Mouse (Mus musculus): ENCODE measurements around the gene Pebp1. TPM values are rescaled to one million over a fixed set of nuclear protein-coding genes. Genes with fewer than 3 reads are reported as not detected.

Pebp1 gene
- 120 and 129 TPM in 2 replicates for polyA plus RNA-seq (2015; fragmentation: Nextera tagmentation; extraction: Ambion mirVana)

GRCm38 (mm10) chr5:117286831-117287822 lies at the start of gene Pebp1:
TSS of gene Pebp1 (minus strand) at chr5:117287625.
- Histone ChIP-seq H3K27ac (ENCODE audit: low read depth) (0 out of 2 replicates have a peak within 1 kb of the TSS, but pooled peaks have one; percentile 44), H3K36me3 (replicated peaks; ENCODE audit: insufficient read depth, low read length) (0 out of 2 replicates have a peak, but pooled peaks cover 3% of the 10 kb centered on the region), H3K9me3 (ENCODE audit: low read length) (no peaks in the 10 kb centered on the region; the same call in 1 of the 2 replicates), H3K27me3 (ENCODE audit: insufficient read depth, low read length) (no peaks in the 10 kb centered on the region), H3K4me1 (ENCODE audit: insufficient read depth) (peaks cover 15% of the 10 kb centered on the region), H3K9ac (replicated peaks) (peak within 1 kb of the TSS; percentile 72), H3K4me3 (ENCODE audit: low read depth, low read length) (peak within 1 kb of the TSS; percentile 63), H3K4me2 (ENCODE audit: low read depth, low read length) (peak within 1 kb of the TSS; percentile 91)
- peak; percentile 97 for DNase-seq
- peak; percentile 99 for ATAC-seq
- TF ChIP-seq CTCF (IDR thresholded peaks at IDR 0.05; ENCODE audit: low read depth) (no peak), EP300 (IDR thresholded peaks at IDR 0.05; ENCODE audit: low read depth) (no peak)
- 3% methylated on average over 65 of the region's 77 CpGs for WGBS (ENCODE audit: insufficient replicate concordance)

DNA sequence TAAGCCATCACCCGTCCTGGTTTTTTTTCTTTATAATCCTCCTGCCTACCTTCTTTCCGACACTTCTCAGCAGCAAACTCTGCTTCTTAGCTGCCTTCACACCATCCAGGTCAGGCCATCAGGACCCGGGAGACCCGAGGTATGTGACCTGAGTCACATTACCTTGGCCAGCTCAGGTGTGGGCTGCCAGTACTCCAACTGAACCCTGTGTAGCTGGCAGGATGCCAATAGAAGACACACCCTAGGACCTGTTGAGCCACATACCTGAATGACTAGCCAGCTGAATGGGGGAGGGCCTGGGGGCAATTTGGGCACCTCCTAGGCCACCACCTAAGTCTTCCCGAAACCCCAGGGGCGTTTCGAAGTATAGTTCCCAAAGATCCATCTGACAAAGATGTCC lies 43.0 kb upstream of the Pebp1 start:
- Histone ChIP-seq H3K27ac (ENCODE audit: low read depth) (no peak overlapping the region), H3K36me3 (replicated peaks; ENCODE audit: insufficient read depth, low read length) (0 out of 2 replicates have a peak, but pooled peaks cover 2% of the 10 kb centered on the region), H3K9ac (replicated peaks) (no peak overlapping the region), H3K9me3 (ENCODE audit: low read length) (no peaks in the 10 kb centered on the region), H3K27me3 (ENCODE audit: insufficient read depth, low read length) (no peaks in the 10 kb centered on the region), H3K4me2 (ENCODE audit: low read depth, low read length) (no peak overlapping the region), H3K4me3 (ENCODE audit: low read depth, low read length) (no peak overlapping the region), H3K4me1 (ENCODE audit: insufficient read depth) (no peaks in the 10 kb centered on the region)
- DNase-seq (no peak), ATAC-seq (no peak)
- WGBS (ENCODE audit: insufficient replicate concordance) = 73% methylated on average over 7 of the region's 7 CpGs
- TF ChIP-seq EP300 (IDR thresholded peaks at IDR 0.05; ENCODE audit: low read depth) = no peak
- no peak for TF ChIP-seq CTCF (IDR thresholded peaks at IDR 0.05; ENCODE audit: low read depth)

DNA sequence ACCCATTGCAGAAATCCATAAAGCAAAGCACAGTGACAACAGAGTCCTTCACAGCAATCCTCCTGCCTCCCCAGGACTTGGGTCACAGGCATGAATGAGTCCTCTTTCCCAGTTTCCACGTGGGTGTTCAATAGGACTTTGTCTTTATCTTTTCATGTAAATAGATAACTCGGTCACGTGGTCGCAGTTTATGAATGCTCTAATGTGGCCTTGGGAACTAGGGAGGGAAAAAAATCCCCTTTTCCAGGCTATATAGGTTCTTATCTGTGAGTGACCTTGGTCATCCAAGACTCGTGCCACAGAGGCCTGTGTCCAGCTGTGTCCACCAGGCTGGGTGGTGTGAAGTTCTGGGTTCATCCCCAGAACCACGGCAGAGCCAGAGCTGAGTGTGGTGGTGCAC lies 39.0 kb upstream of the Pebp1 start:
- no peaks in the 10 kb centered on the region for H3K36me3 ChIP-seq (replicated peaks; ENCODE audit: insufficient read depth, low read length)
- H3K27ac ChIP-seq (ENCODE audit: low read depth) = no peak overlapping the region
- no peak overlapping the region for H3K9ac ChIP-seq (replicated peaks)
- 52% methylated on average over 6 of the region's 6 CpGs for WGBS (ENCODE audit: insufficient replicate concordance)
- H3K9me3 ChIP-seq (ENCODE audit: low read length) = no peaks in the 10 kb centered on the region
- H3K4me2 ChIP-seq (ENCODE audit: low read depth, low read length) = no peak overlapping the region
- ATAC-seq (peak; percentile 33; the same call in 1 of the 2 replicates), DNase-seq (no peak)
- H3K4me3 ChIP-seq (ENCODE audit: low read depth, low read length) = no peak overlapping the region
- H3K27me3 ChIP-seq (ENCODE audit: insufficient read depth, low read length) = no peaks in the 10 kb centered on the region
- TF ChIP-seq EP300 (IDR thresholded peaks at IDR 0.05; ENCODE audit: low read depth) (no peak), CTCF (IDR thresholded peaks at IDR 0.05; ENCODE audit: low read depth) (no peak)
- H3K4me1 ChIP-seq (ENCODE audit: insufficient read depth) = no peaks in the 10 kb centered on the region

- no peak for ATAC-seq
- TF ChIP-seq EP300 (IDR thresholded peaks at IDR 0.05; ENCODE audit: low read depth) = no peak
- no peak for TF ChIP-seq CTCF (IDR thresholded peaks at IDR 0.05; ENCODE audit: low read depth)
- no peak overlapping the region for H3K9ac ChIP-seq (replicated peaks)
These were observed 36.3 kb upstream of the Pebp1 start for GRCm38 (mm10) chr5:117323751-117324150.

GRCm38 (mm10) chr5:117318741-117319629 lies 31.6 kb upstream of the Pebp1 start, which contains the start of gene Vsig10:
TSS of gene Vsig10 (plus strand) at chr5:117319083.
- ATAC-seq (peak; percentile 86), DNase-seq (peak; percentile 67)
- Histone ChIP-seq H3K4me2 (ENCODE audit: low read depth, low read length) (peak within 1 kb of the TSS; percentile 96), H3K36me3 (replicated peaks; ENCODE audit: insufficient read depth, low read length) (no peaks in the 10 kb centered on the region), H3K9ac (replicated peaks) (peak within 1 kb of the TSS; percentile 78), H3K27me3 (ENCODE audit: insufficient read depth, low read length) (peaks cover 14% of the 10 kb centered on the region), H3K4me3 (ENCODE audit: low read depth, low read length) (peak within 1 kb of the TSS; percentile 71), H3K9me3 (ENCODE audit: low read length) (no peaks in the 10 kb centered on the region), H3K4me1 (ENCODE audit: insufficient read depth) (peaks cover 8% of the 10 kb centered on the region), H3K27ac (ENCODE audit: low read depth) (peak within 1 kb of the TSS; percentile 82)
- whole genome bisulfite sequencing (ENCODE audit: insufficient replicate concordance) = under 1% methylated on average over 74 of the region's 81 CpGs
- no peak; the same call in 1 of the 2 replicates for TF ChIP-seq CTCF (IDR thresholded peaks at IDR 0.05; ENCODE audit: low read depth)
- TF ChIP-seq EP300 (IDR thresholded peaks at IDR 0.05; ENCODE audit: low read depth) = no peak

More at GRCm38 (mm10) chr5:117323751-117324150, 36.3 kb upstream of the Pebp1 start:
- no peak for DNase-seq
- Histone ChIP-seq H3K4me2 (ENCODE audit: low read depth, low read length) (no peak overlapping the region), H3K27ac (ENCODE audit: low read depth) (no peak overlapping the region), H3K4me1 (ENCODE audit: insufficient read depth) (peaks cover 5% of the 10 kb centered on the region), H3K36me3 (replicated peaks; ENCODE audit: insufficient read depth, low read length) (no peaks in the 10 kb centered on the region), H3K27me3 (ENCODE audit: insufficient read depth, low read length) (peaks cover 5% of the 10 kb centered on the region; the same call in 1 of the 2 replicates), H3K9me3 (ENCODE audit: low read length) (no peaks in the 10 kb centered on the region), H3K4me3 (ENCODE audit: low read depth, low read length) (no peak overlapping the region)
- WGBS (ENCODE audit: insufficient replicate concordance) = 79% methylated on average over 9 of the region's 9 CpGs

All from liver, postnatal 0 days (tissue).